Mouse (Mus musculus): ENCODE data around the gene Otub1. TPM values are rescaled to one million over a fixed set of nuclear protein-coding genes. Genes with fewer than 3 reads are reported as not detected.
A peak's percentile ranks its signal among the peaks of the same experiment; 100 is the strongest.

Otub1 gene
- polyA plus RNA-seq, 1 experiment from 2014 or later, result 153 TPM

GRCm38 (mm10) chr19:7217926-7218267, 11.8 kb upstream of the Otub1 start:
- Histone ChIP-seq H3K27me3 (ENCODE audit: control insufficient read depth, insufficient read depth, low read length) (no peaks in the 10 kb centered on the region), H3K4me2 (ENCODE audit: low read length) (peak overlapping the region; percentile 63), H3K9me3 (ENCODE audit: control insufficient read depth, low read length) (no peaks in the 10 kb centered on the region), H3K4me1 (ENCODE audit: control insufficient read depth in 2 of 2, insufficient read depth in 2 of 2, low read length in 2 of 2) (peaks cover 16 to 29% of the 10 kb centered on the region in 2 experiments), H3K27ac (replicated peaks in 1 of 2; ENCODE audit: control insufficient read depth in 1 of 2, insufficient read depth in 1 of 2, low read depth in 2 of 2, low read length in 2 of 2) (no peak overlapping the region; a peak in 1 of 4 replicates), H3K9ac (ENCODE audit: low read length) (peak overlapping the region; percentile 27; the same call in 1 of the 2 replicates), H3K36me3 (ENCODE audit: control insufficient read depth, insufficient read depth, low read length) (peaks cover 35% of the 10 kb centered on the region), H3K4me3 (ENCODE audit: control insufficient read depth in 1 of 2, insufficient read depth in 1 of 2, low read depth in 1 of 2, low read length in 2 of 2) (peak overlapping the region; percentile 15 to 73)
- WGBS, result 8% methylated on average over 6 of the region's 6 CpGs
- no peak for ATAC-seq (ENCODE audit: insufficient number of reproducible peaks, insufficient read depth, low FRiP score, low read depth)

- peaks cover 16 to 29% of the 10 kb centered on the region in 2 experiments for H3K4me1 ChIP-seq (ENCODE audit: control insufficient read depth in 2 of 2, insufficient read depth in 2 of 2, low read length in 2 of 2)
- no peaks in the 10 kb centered on the region for H3K27me3 ChIP-seq (ENCODE audit: control insufficient read depth, insufficient read depth, low read length)
- peak within 1 kb of the TSS; percentile 93 to 98 for H3K27ac ChIP-seq (replicated peaks in 1 of 2; ENCODE audit: control insufficient read depth in 1 of 2, insufficient read depth in 1 of 2, low read depth in 2 of 2, low read length in 2 of 2)
- WGBS, result under 1% methylated on average over 50 of the region's 50 CpGs
- H3K9me3 ChIP-seq (ENCODE audit: control insufficient read depth, low read length), result no peaks in the 10 kb centered on the region
- H3K9ac ChIP-seq (ENCODE audit: low read length), result peak within 1 kb of the TSS; percentile 92
- H3K4me3 ChIP-seq (ENCODE audit: control insufficient read depth in 1 of 2, insufficient read depth in 1 of 2, low read depth in 1 of 2, low read length in 2 of 2), result peak within 1 kb of the TSS; percentile 73 to 93
- peak within 1 kb of the TSS; percentile 84 for H3K4me2 ChIP-seq (ENCODE audit: low read length)
- ATAC-seq (ENCODE audit: insufficient number of reproducible peaks, insufficient read depth, low FRiP score, low read depth), result peak; percentile 95
- H3K36me3 ChIP-seq (ENCODE audit: control insufficient read depth, insufficient read depth, low read length), result peaks cover 39% of the 10 kb centered on the region
These were observed 11.2 kb upstream of the Otub1 start, which contains the start of gene Cox8a for GRCm38 (mm10) chr19:7217162-7217925. Cox8a (minus strand) TSS chr19:7217616.

DNA sequence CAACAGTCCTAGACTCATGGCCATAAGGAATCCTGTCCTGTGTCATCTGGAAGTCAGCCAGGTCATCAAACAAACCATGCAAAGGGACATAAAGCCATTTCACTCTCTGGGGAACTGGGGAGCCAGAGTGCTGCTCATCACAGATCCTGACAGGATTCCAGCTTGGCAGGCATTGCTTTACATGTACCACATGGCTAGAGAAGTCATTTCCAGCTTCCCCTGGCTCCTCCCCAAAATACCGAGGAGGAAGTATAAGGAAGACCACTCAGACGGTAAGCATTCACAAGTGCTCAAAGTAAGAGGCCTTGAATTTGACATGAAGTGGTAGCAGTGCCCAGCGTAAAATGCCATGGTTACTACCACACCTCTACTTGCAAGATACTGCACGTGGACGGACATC, 8.4 kb upstream of the Otub1 start:
- Histone ChIP-seq H3K36me3 (ENCODE audit: control insufficient read depth, insufficient read depth, low read length) (peaks cover 51% of the 10 kb centered on the region), H3K9me3 (ENCODE audit: control insufficient read depth, low read length) (no peaks in the 10 kb centered on the region), H3K4me1 (ENCODE audit: control insufficient read depth in 2 of 2, insufficient read depth in 2 of 2, low read length in 2 of 2) (peaks cover 16 to 29% of the 10 kb centered on the region in 2 experiments), H3K27ac (replicated peaks in 1 of 2; ENCODE audit: control insufficient read depth in 1 of 2, insufficient read depth in 1 of 2, low read depth in 2 of 2, low read length in 2 of 2) (no peak overlapping the region), H3K9ac (ENCODE audit: low read length) (peak overlapping the region; percentile 21; the same call in 1 of the 2 replicates), H3K4me3 (ENCODE audit: control insufficient read depth in 1 of 2, insufficient read depth in 1 of 2, low read depth in 1 of 2, low read length in 2 of 2) (no peak overlapping the region), H3K4me2 (ENCODE audit: low read length) (peak overlapping the region; percentile 84; the same call in 1 of the 2 replicates), H3K27me3 (ENCODE audit: control insufficient read depth, insufficient read depth, low read length) (no peaks in the 10 kb centered on the region)
- WGBS, result 68% methylated on average over 5 of the region's 5 CpGs
- no peak for ATAC-seq (ENCODE audit: insufficient number of reproducible peaks, insufficient read depth, low FRiP score, low read depth)

DNA sequence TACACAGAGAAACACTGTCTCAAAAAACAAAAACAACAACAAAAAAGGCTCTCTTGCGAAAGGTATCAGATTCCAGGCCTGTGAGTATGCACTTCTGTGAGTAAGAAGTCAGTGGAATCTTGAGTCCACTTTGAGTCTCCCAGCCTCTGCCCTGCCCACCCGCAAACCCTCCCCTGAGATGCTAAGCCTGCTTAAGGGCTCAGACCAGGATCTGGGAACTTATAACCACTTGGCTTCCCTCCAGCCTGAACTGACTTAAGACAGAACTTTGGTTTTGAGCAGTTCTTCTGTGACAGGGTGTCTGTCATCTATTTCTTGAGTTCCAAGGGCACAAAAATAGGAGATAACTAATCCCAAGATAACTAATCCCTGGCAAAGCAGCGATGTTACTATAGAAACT, 6.9 kb upstream of the Otub1 start:
- H3K9me3 ChIP-seq (ENCODE audit: control insufficient read depth, low read length), result no peaks in the 10 kb centered on the region
- no peak overlapping the region for H3K4me2 ChIP-seq (ENCODE audit: low read length)
- no peak for ATAC-seq (ENCODE audit: insufficient number of reproducible peaks, insufficient read depth, low FRiP score, low read depth)
- H3K36me3 ChIP-seq (ENCODE audit: control insufficient read depth, insufficient read depth, low read length), result peaks cover 51% of the 10 kb centered on the region
- H3K27ac ChIP-seq (replicated peaks in 1 of 2; ENCODE audit: control insufficient read depth in 1 of 2, insufficient read depth in 1 of 2, low read depth in 2 of 2, low read length in 2 of 2), result no peak overlapping the region
- H3K4me1 ChIP-seq (ENCODE audit: control insufficient read depth in 2 of 2, insufficient read depth in 2 of 2, low read length in 2 of 2), result peaks cover 16 to 29% of the 10 kb centered on the region in 2 experiments
- H3K27me3 ChIP-seq (ENCODE audit: control insufficient read depth, insufficient read depth, low read length), result no peaks in the 10 kb centered on the region
- no peak overlapping the region for H3K9ac ChIP-seq (ENCODE audit: low read length)
- no peak overlapping the region for H3K4me3 ChIP-seq (ENCODE audit: control insufficient read depth in 1 of 2, insufficient read depth in 1 of 2, low read depth in 1 of 2, low read length in 2 of 2)
- 87% methylated on average over 3 of the region's 3 CpGs for WGBS

DNA sequence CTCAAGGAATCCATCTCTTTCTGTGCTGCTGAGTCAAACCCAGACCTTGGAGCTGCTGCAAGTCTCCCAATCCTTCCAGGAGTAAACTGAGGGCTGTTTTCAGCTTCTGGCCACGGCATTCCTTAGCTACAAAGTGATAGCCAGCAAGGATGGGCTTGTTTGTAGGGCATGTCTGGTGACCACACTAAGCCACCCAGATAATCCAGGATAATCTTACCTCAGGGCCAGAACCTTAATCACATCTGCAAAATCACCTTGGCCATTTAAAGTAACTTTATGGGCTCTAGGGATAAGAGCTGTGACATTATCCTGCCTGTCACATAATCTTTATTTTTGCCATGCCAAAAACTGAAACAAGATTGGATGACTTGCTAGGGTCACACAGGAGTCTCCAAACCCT, 6.1 kb upstream of the Otub1 start:
- H3K4me3 ChIP-seq (ENCODE audit: control insufficient read depth in 1 of 2, insufficient read depth in 1 of 2, low read depth in 1 of 2, low read length in 2 of 2), result no peak overlapping the region
- H3K4me1 ChIP-seq (ENCODE audit: control insufficient read depth in 2 of 2, insufficient read depth in 2 of 2, low read length in 2 of 2), result peaks cover 16 to 26% of the 10 kb centered on the region in 2 experiments
- no peak for ATAC-seq (ENCODE audit: insufficient number of reproducible peaks, insufficient read depth, low FRiP score, low read depth)
- no peak overlapping the region for H3K9ac ChIP-seq (ENCODE audit: low read length)
- no peaks in the 10 kb centered on the region for H3K27me3 ChIP-seq (ENCODE audit: control insufficient read depth, insufficient read depth, low read length)
- H3K36me3 ChIP-seq (ENCODE audit: control insufficient read depth, insufficient read depth, low read length), result peaks cover 51% of the 10 kb centered on the region
- no peak overlapping the region for H3K27ac ChIP-seq (replicated peaks in 1 of 2; ENCODE audit: control insufficient read depth in 1 of 2, insufficient read depth in 1 of 2, low read depth in 2 of 2, low read length in 2 of 2)
- no peak overlapping the region for H3K4me2 ChIP-seq (ENCODE audit: low read length)
- no peaks in the 10 kb centered on the region for H3K9me3 ChIP-seq (ENCODE audit: control insufficient read depth, low read length)
- WGBS, result 67% methylated on average over 1 of the region's 1 CpGs

DNA sequence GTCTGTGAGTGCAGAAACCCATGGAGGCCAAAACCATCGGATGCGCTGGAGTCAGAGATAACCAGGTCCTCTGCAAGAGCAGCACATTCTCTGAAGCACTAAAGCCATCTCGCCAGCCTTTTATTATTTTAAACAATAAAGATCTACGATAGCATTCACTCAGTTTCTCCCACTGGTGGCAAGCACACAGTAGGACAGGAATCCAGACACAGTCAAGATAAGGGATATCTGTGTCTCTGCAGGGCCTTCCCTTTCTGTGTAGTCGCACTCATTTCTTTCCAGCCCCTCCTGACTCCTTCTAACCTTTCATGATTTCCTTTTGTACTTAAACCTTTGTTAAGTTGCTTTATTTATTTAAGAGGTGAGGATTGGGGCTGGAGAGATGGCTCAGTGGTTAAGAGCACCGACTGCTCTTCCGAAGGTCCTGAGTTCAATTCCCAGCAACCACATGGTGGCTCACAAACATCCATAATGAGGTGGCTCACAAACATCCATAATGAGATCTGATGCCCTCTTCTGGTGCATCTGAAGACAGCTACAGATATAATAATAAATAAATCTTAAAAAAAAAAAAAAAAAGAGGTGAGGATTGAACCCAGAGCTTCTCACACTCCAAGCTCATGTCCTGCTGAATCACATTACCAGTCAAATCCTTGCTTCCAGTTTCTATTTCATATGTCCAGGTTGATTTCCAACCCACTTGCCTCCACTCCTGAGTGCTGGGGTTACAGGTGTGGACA, 4.0 kb upstream of the Otub1 start:
- Histone ChIP-seq H3K27me3 (ENCODE audit: control insufficient read depth, insufficient read depth, low read length) (no peaks in the 10 kb centered on the region), H3K9me3 (ENCODE audit: control insufficient read depth, low read length) (no peaks in the 10 kb centered on the region), H3K4me3 (ENCODE audit: control insufficient read depth in 1 of 2, insufficient read depth in 1 of 2, low read depth in 1 of 2, low read length in 2 of 2) (no peak overlapping the region), H3K4me2 (ENCODE audit: low read length) (no peak overlapping the region), H3K36me3 (ENCODE audit: control insufficient read depth, insufficient read depth, low read length) (peaks cover 37% of the 10 kb centered on the region), H3K27ac (replicated peaks in 1 of 2; ENCODE audit: control insufficient read depth in 1 of 2, insufficient read depth in 1 of 2, low read depth in 2 of 2, low read length in 2 of 2) (no peak overlapping the region), H3K4me1 (ENCODE audit: control insufficient read depth in 2 of 2, insufficient read depth in 2 of 2, low read length in 2 of 2) (peaks cover 14 to 20% of the 10 kb centered on the region in 2 experiments), H3K9ac (ENCODE audit: low read length) (no peak overlapping the region)
- ATAC-seq (ENCODE audit: insufficient number of reproducible peaks, insufficient read depth, low FRiP score, low read depth), result no peak
- WGBS, result 87% methylated on average over 7 of the region's 7 CpGs

GRCm38 (mm10) chr19:7205326-7205725, 790 bp downstream of the Otub1 start:
- peak overlapping the region; percentile 85 for H3K4me2 ChIP-seq (ENCODE audit: low read length)
- no peaks in the 10 kb centered on the region for H3K9me3 ChIP-seq (ENCODE audit: control insufficient read depth, low read length)
- H3K27me3 ChIP-seq (ENCODE audit: control insufficient read depth, insufficient read depth, low read length), result no peaks in the 10 kb centered on the region
- peaks cover 40% of the 10 kb centered on the region for H3K36me3 ChIP-seq (ENCODE audit: control insufficient read depth, insufficient read depth, low read length)
- no peak for ATAC-seq (ENCODE audit: insufficient number of reproducible peaks, insufficient read depth, low FRiP score, low read depth)
- H3K27ac ChIP-seq (replicated peaks in 1 of 2; ENCODE audit: control insufficient read depth in 1 of 2, insufficient read depth in 1 of 2, low read depth in 2 of 2, low read length in 2 of 2), result peak overlapping the region; percentile 70 to 95
- peak overlapping the region; percentile 67 to 90 for H3K4me3 ChIP-seq (ENCODE audit: control insufficient read depth in 1 of 2, insufficient read depth in 1 of 2, low read depth in 1 of 2, low read length in 2 of 2)
- WGBS, result 19% methylated on average over 7 of the region's 7 CpGs
- peaks cover 10 to 32% of the 10 kb centered on the region in 2 experiments for H3K4me1 ChIP-seq (ENCODE audit: control insufficient read depth in 2 of 2, insufficient read depth in 2 of 2, low read length in 2 of 2)
- peak overlapping the region; percentile 91 for H3K9ac ChIP-seq (ENCODE audit: low read length)

Data from heart, embryonic 14.5 days (tissue).